Mouse (Mus musculus): ENCODE data around the gene Aqp5.

DNA sequence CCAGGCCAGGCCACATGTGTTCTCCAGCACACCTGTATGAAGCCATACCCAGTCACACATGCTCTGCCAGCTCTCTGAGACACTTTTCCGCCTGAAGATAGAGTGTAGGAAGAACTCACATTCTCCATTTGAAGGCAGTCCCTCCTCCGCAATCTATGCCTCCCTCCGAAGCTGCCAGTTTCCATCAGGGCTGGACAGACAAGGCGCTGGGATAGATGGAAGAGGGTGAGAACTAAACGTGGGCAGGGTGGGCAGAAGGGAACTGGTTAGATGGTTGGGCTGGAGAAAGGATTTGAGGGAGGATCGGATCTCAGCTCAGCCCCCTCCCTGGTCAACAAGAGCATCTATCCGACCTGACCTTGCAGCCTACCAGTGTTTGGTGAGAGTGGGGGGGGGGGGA, 6.3 kb downstream of the Aqp5 start:
- no peak for TF ChIP-seq CTCF (IDR thresholded peaks at IDR 0.05 in 2 of 3, conservative IDR thresholded peaks at IDR 0.05 in 1 of 3; ENCODE audit: control insufficient read depth in 1 of 3, insufficient read depth in 1 of 3, low read depth in 2 of 3, low read length in 3 of 3, poor library complexity in 1 of 3, severe bottlenecking in 1 of 3)
- TF ChIP-seq POLR2A (IDR thresholded peaks at IDR 0.05; ENCODE audit: control insufficient read depth in 1 of 2, insufficient read depth in 1 of 2, low read depth in 1 of 2, low read length in 2 of 2, poor library complexity in 1 of 2): no peak
- no peak for TF ChIP-seq NRF1 (IDR thresholded peaks at IDR 0.05; ENCODE audit: insufficient read depth, low read depth, low read length, poor library complexity, severe bottlenecking)
- no peak for TF ChIP-seq ELF1 (IDR thresholded peaks at IDR 0.05; ENCODE audit: low read depth, low read length)
- no peak for TF ChIP-seq MXI1 (IDR thresholded peaks at IDR 0.05; ENCODE audit: low read depth, low read length)
- no peak for TF ChIP-seq USF2 (IDR thresholded peaks at IDR 0.05; ENCODE audit: borderline replicate concordance in 1 of 2, insufficient read depth in 1 of 2, low read depth in 1 of 2, low read length in 2 of 2)
- TF ChIP-seq SMC3 (IDR thresholded peaks at IDR 0.05; ENCODE audit: low read depth, low read length): no peak
- TF ChIP-seq USF1 (IDR thresholded peaks at IDR 0.05; ENCODE audit: low read depth, low read length): no peak
